Mouse (Mus musculus): ENCODE data around the gene Rundc3a.

- TF ChIP-seq CTCF (conservative IDR thresholded peaks at IDR 0.05; ENCODE audit: insufficient read depth, insufficient read length, low read depth, low read length) (no peak), POLR2A (IDR thresholded peaks at IDR 0.05; ENCODE audit: low read depth, low read length) (no peak)
These were observed 39.7 kb downstream of the Rundc3a start for GRCm38 (mm10) chr11:102432896-102433295.
